Mouse (Mus musculus) testis, adult 2 months (tissue): ENCODE results near the gene Grm8.

Experiments
- CTCF ChIP-seq: fragments of 200-500 bp; IDR thresholded peaks from 2 replicates; pipeline ENCODE4 v1.5.1; 2012; ENCODE audit warnings: low read depth, mild to moderate bottlenecking, inconsistent platforms, low read length, moderate library complexity; ENCODE audit not compliant: control insufficient read depth, insufficient read depth, insufficient replicate concordance
- POLR2A ChIP-seq: fragments of 200-500 bp; IDR thresholded peaks from 2 replicates; pipeline ENCODE4 v1.6.1; 2012; ENCODE audit warnings: low read depth, mild to moderate bottlenecking, inconsistent platforms, low read length, moderate library complexity; ENCODE audit not compliant: control insufficient read depth

GRCm38 (mm10) chr6:27635898-27636297, 499.1 kb downstream of the Grm8 start:
- TF ChIP-seq CTCF = no peak
- no peak for TF ChIP-seq POLR2A
